Mouse (Mus musculus) sigmoid colon, adult 10 weeks (tissue): Measurements from ENCODE around the gene Rhbdl3. TPM values are rescaled to one million over a fixed set of nuclear protein-coding genes. Genes with fewer than 3 reads are reported as not detected.

Experiments used
- polyA plus RNA-seq: library from polyadenylated mRNA; stranded (reverse); fragments of 350-450 nt; fragmentation: Illumina TruSeq; extraction: RNeasy Lipid Tissue Mini Kit (QIAGEN cat#74804); gene quantifications from one replicate; pipeline ENCODE4 v1.2.3, GENCODE M21; 2014; ENCODE audit warnings: low read depth, low replicate concordance

Gene Rhbdl3
- polyA plus RNA-seq, result 2.1 TPM

DNA sequence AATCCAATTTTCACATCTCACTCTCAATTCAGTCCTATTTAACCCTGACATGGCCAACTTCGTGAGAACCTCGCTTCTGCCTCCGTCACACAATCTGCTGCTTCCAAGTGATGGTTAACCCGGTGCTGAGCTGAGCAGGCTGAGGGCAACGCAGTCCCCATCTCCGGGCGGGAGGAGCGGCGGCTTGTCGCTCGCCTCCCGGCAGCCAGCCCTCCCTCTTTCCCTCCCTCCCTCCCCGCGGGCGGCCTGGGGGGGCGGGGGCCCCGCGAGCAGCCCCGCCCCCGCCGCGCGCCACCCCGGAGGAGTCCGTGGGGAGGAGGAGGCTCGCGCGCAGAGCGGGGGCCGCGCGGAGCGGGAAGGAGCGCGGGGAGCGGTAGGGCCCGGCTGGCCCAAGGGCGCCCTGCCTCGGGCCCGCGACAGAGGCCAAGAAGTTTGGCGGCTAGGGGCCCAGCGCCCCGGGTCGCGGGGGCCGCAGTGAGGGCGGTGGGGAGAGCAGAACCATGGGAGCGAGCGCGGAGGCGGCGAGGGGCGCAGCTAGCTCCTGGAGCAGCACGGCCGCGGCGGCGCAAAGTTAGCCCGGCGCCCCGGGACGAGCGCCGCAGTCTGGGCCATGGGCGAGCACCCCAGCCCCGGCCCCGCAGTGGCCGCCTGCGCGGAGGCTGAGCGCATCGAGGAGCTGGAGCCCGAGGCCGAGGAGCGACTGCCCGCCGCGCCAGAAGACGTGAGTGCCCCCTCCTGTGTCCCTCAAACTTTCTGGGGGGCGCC lies at the start of gene Rhbdl3:
Gene Rhbdl3 (plus strand): TSS at position 362 of the 765 bp plus-strand sequence.

DNA sequence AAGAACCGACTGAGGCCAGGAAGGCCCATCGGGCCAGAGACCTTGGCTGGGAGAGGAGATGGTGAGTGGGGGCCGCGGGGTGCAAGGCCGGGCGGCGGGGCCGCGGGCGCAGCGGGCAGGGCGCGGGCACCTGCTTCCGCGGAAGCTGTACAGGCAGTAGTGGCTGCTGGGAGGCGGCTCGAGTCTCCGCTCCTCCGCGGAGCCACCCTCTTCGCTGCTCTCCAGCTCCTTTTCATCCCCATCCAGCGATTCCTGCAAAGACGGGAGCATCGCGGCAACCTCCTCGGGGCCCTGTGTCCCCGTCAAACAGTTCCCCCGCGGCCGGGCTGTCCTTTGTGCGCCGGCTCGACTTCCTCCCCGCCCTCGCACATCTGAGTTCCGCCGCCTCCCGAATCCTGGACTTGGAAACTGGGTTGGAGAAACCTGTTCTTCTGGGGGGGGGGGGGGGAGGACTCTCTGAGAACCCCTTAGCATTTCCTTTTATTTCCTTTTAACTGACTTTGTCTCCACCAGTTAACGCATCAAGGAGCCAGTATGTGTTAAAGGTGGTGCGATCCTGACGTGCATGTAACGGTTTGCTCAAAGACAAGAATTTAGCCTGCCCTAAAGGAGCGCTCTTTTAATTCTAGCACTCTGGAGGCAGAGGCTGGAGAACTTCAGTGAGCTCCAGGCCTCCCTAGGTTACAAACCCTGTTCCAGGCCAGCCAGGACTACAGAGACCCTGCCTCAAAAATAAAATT lies 77.2 kb downstream of the Rhbdl3 start, which contains the start of gene 5730455P16Rik:
Gene 5730455P16Rik (minus strand): TSS at position 323 of the 740 bp plus-strand sequence.

DNA sequence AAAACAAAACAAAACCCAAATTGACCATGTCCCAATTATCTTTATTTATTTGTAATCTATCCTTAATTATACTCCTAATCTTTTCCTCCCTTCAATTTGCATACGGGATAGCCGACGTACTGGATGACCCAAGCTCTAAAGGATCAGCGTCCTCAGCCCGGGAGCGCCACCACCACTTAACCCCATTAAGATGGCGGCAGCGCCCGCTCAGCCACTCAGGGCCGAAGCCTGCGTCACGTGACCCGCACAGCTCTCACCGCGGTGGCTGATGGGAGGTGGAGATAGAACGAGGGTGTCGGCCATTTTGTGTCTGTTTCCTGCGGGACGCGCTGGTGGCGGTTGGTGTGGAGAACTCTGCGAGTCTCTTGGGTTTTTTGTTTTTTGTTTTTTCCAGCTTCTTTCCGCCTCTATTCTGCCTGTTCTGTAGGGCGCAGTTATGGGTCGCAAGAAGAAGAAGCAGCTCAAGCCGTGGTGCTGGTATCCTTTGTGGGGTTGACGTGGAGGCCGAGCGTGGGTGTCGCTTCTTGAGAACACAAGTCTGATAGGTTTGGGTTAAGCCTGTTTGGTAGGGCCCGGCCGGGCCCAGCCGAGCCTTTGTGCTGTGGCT lies 82.4 kb downstream of the Rhbdl3 start, which contains the start of gene Zfp207:
Gene Zfp207 (plus strand): TSS at position 261 of the 607 bp plus-strand sequence.

Other genes starting within 250 kb of the Rhbdl3 start
- 22.1 TPM for gene Crlf3, start 219.9 kb upstream of the Rhbdl3 start, polyA plus RNA-seq
- 10.6 TPM for gene Atad5, start 211.5 kb upstream of the Rhbdl3 start, polyA plus RNA-seq
- 17.0 TPM for gene Tefm, start 158.7 kb upstream of the Rhbdl3 start, polyA plus RNA-seq
- 1.8 TPM for gene Adap2, start 146.8 kb upstream of the Rhbdl3 start, polyA plus RNA-seq
- 5.0 TPM for gene Rnf135, start 117.1 kb upstream of the Rhbdl3 start, polyA plus RNA-seq
- gene Rhot1, start 91.9 kb upstream of the Rhbdl3 start, polyA plus RNA-seq, result 70.0 TPM
- gene 5730455P16Rik, start 77.1 kb downstream of the Rhbdl3 start, polyA plus RNA-seq, result 21.8 TPM
- 449 TPM for gene Zfp207, start 82.4 kb downstream of the Rhbdl3 start, polyA plus RNA-seq
- 80.7 TPM for gene Psmd11, start 127.7 kb downstream of the Rhbdl3 start, polyA plus RNA-seq
- 0.60 TPM for gene Cdk5r1, start 176.1 kb downstream of the Rhbdl3 start, polyA plus RNA-seq